Mouse (Mus musculus) thymus, adult 2 months (tissue): ENCODE measurements at regions not wholly inside any gene's neighbourhood (a gene's known extent, or its start where the extent isn't known, plus 50 kb on each side); places are given as distances from the start of the nearest gene placed in this dataset.

ENCODE experiments used
- CTCF ChIP-seq: fragments of 200-500 bp; IDR thresholded peaks from 2 replicates; pipeline ENCODE4 v1.5.1; 2012; ENCODE audit warnings: mild to moderate bottlenecking, control low read depth, low read length, moderate library complexity, borderline replicate concordance; ENCODE audit not compliant: control insufficient read depth, poor library complexity, insufficient read depth; ENCODE audit errors: extremely low read depth
- POLR2A ChIP-seq: fragments of 200-500 bp; IDR thresholded peaks from 2 replicates; pipeline ENCODE4 v1.6.1; 2012; ENCODE audit warnings: mild to moderate bottlenecking, low read length, control low read depth, moderate library complexity; ENCODE audit not compliant: control insufficient read depth, poor library complexity, insufficient read depth; ENCODE audit errors: extremely low read depth

DNA sequence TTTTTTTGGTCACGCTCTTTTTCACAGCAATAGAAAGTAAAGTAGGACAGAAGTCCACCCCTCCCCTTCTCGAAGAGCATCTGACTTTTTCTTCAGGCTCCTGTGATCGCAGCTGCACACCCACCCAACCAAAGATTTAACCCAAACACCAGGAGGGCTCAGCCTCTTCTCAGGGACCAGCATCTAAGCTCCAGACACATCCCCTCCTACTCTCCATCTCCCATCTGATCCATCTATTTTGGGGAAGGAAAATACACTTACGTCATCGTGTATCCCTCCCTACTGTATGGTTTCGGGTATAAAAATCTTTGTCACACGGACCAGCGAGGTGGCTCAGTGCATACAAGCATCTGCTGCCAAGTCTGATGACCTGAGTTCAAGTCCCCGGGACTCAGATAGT lies 284.3 kb downstream of the 3100002H09Rik start:
- TF ChIP-seq CTCF (no peak), POLR2A (no peak)
